Mouse (Mus musculus) heart, embryonic 12.5 days (tissue): Measurements from ENCODE around the gene Sipa1l1. TPM values are rescaled to one million over a fixed set of nuclear protein-coding genes. Genes with fewer than 3 reads are reported as not detected.

ENCODE experiments used
- ATAC-seq: fragments of 200-750 bp; cut with Nextera tagmentation; 2 replicates; pipeline ENCODE4 v1.8.0; 2017; ENCODE audit warnings: moderate TSS enrichment, moderate library complexity; ENCODE audit not compliant: insufficient number of reproducible peaks, low FRiP score
- H3K27ac ChIP-seq: fragments of 300-500 bp; sonication (generic); 2 replicates; pipeline ENCODE4 v1.5.1; 2016; ENCODE audit warnings: mild to moderate bottlenecking, moderate library complexity; ENCODE audit not compliant: poor library complexity, severe bottlenecking
- H3K27me3 ChIP-seq: fragments of 300-500 bp; sonication (generic); replicated peaks from 2 replicates; pipeline ENCODE4 v1.6.1; 2016; ENCODE audit warnings: mild to moderate bottlenecking, moderate library complexity
- H3K36me3 ChIP-seq: fragments of 300-500 bp; sonication (generic); 2 replicates; pipeline ENCODE4 v1.6.1; 2016; ENCODE audit warnings: mild to moderate bottlenecking, moderate library complexity
- H3K4me1 ChIP-seq: fragments of 300-500 bp; sonication (generic); replicated peaks from 2 replicates; pipeline ENCODE4 v1.6.1; 2016; ENCODE audit warnings: mild to moderate bottlenecking
- H3K4me2 ChIP-seq: fragments of 300-500 bp; sonication (generic); 2 replicates; pipeline ENCODE4 v1.6.1; 2016; ENCODE audit warnings: mild to moderate bottlenecking, moderate library complexity
- H3K4me3 ChIP-seq: fragments of 300-500 bp; sonication (generic); 2 replicates; pipeline ENCODE4 v1.5.1; 2016; ENCODE audit warnings: mild to moderate bottlenecking
- H3K9ac ChIP-seq: fragments of 300-500 bp; sonication (generic); 2 replicates; pipeline ENCODE4 v1.6.1; 2016; ENCODE audit warnings: mild to moderate bottlenecking, moderate library complexity
- H3K9me3 ChIP-seq: fragments of 300-500 bp; sonication (generic); replicated peaks from 2 replicates; pipeline ENCODE4 v1.6.1; 2016; ENCODE audit warnings: mild to moderate bottlenecking, moderate library complexity
- WGBS: fragments of 180-500 bp; shearing (Covaris S2); methylation state at CpG from one replicate; pipeline ENCODE4 v1.1.7; 2016; 5-methylcytosine and 5-hydroxymethylcytosine counted together
- polyA plus RNA-seq: library from polyadenylated mRNA; unstranded; fragments of >200 nt; fragmentation: Nextera tagmentation; extraction: Ambion mirVana; gene quantifications from 2 replicates; pipeline ENCODE4 v1.2.1, GENCODE M21; 2016

Sipa1l1 gene
- polyA plus RNA-seq, 1 experiment from 2014 or later: 35.5 TPM

GRCm38 (mm10) chr12:82365276-82365875 is 196.3 kb downstream of the Sipa1l1 start:
- no peak overlapping the region for H3K4me2 ChIP-seq
- H3K36me3 ChIP-seq: peaks cover 4% of the 10 kb centered on the region; the same call in 1 of the 2 replicates
- WGBS: 27% methylated on average over 5 of the region's 5 CpGs
- peaks cover 32% of the 10 kb centered on the region for H3K4me1 ChIP-seq
- H3K27ac ChIP-seq: no peak overlapping the region; the same call in 1 of the 2 replicates
- H3K27me3 ChIP-seq: no peaks in the 10 kb centered on the region
- ATAC-seq: no peak
- H3K4me3 ChIP-seq: no peak overlapping the region
- no peaks in the 10 kb centered on the region for H3K9me3 ChIP-seq
- H3K9ac ChIP-seq: no peak overlapping the region

- WGBS: 88% methylated on average over 6 of the region's 6 CpGs
- Histone ChIP-seq H3K27ac (no peak overlapping the region), H3K9me3 (no peaks in the 10 kb centered on the region), H3K4me3 (no peak overlapping the region), H3K4me2 (no peak overlapping the region), H3K4me1 (peaks cover 32% of the 10 kb centered on the region), H3K36me3 (peaks cover 4% of the 10 kb centered on the region; the same call in 1 of the 2 replicates), H3K27me3 (no peaks in the 10 kb centered on the region), H3K9ac (no peak overlapping the region)
- no peak for ATAC-seq
These were observed 197.6 kb downstream of the Sipa1l1 start for GRCm38 (mm10) chr12:82366754-82367153.

DNA sequence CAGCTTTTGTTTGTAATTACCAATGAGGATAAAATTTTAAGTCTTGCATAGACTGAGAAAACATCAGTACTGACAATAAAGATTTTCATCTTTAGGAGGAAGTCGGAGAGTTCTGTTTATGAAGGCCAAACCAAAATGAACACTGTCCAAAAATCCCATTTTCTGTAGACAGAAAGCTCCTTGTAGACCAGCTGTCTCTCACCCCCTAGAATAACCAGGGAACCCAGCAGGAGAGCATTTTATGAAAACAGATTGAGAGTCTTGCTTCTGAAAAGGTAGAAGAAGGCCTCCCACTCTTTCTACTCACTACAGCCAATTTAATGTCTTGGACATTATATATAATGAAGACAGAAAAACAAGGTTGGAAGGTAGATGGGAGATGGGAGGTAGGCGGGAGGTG is 198.2 kb downstream of the Sipa1l1 start:
- Histone ChIP-seq H3K4me2 (no peak overlapping the region), H3K36me3 (peaks cover 6% of the 10 kb centered on the region), H3K4me1 (peaks cover 32% of the 10 kb centered on the region), H3K9me3 (no peaks in the 10 kb centered on the region), H3K27me3 (no peaks in the 10 kb centered on the region), H3K9ac (no peak overlapping the region), H3K4me3 (no peak overlapping the region), H3K27ac (no peak overlapping the region)
- no peak for ATAC-seq
- WGBS: 85% methylated on average over 2 of the region's 2 CpGs

- H3K9me3 ChIP-seq: no peaks in the 10 kb centered on the region
- peaks cover 32% of the 10 kb centered on the region for H3K4me1 ChIP-seq
- no peak overlapping the region for H3K4me2 ChIP-seq
- H3K27me3 ChIP-seq: no peaks in the 10 kb centered on the region
- no peak overlapping the region for H3K4me3 ChIP-seq
- H3K9ac ChIP-seq: no peak overlapping the region
- no peak overlapping the region for H3K27ac ChIP-seq
- peaks cover 4% of the 10 kb centered on the region; the same call in 1 of the 2 replicates for H3K36me3 ChIP-seq
- 83% methylated on average over 3 of the region's 3 CpGs for WGBS
- no peak for ATAC-seq
These were observed 198.9 kb downstream of the Sipa1l1 start for GRCm38 (mm10) chr12:82367986-82368385.

DNA sequence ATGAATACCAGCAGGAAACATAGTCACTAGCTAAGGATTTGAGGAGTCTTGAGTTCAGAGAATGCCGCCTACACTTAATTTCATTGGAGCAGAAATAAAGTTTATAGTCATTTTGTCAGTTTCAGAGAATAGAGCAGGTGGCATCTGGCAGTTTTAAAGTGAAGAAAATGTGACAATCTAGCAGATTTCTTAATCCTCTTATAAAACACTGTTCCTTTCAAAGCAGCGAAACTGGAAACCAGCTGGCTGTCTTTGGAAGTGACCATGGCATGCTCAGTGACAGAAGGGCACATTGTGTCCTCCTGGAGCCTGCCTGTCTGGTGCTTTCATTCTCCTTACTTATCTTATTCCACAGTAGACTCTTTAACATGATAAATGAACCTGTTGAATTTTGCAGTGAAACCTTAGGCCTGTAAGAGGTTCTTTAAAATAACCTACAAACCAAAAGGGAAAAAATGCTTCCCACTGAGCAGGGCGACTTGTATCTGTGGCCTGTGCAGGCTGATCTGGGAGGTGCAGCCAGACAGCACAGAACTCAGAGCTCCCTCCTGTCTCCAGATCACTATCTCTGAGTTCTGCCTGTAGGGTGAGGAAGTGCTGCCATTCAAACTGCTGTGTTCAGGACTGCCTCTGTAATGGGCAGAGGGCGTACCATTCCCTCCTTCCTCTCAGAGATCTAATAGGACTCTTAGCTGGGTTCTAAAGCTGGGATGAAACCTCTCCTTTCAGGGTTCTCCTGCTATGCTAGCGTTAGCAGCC is 200.5 kb downstream of the Sipa1l1 start:
- Histone ChIP-seq H3K27ac (peak overlapping the region; percentile 57), H3K36me3 (peaks cover 4% of the 10 kb centered on the region; the same call in 1 of the 2 replicates), H3K9me3 (no peaks in the 10 kb centered on the region), H3K4me2 (no peak overlapping the region), H3K4me1 (peaks cover 38% of the 10 kb centered on the region), H3K4me3 (no peak overlapping the region), H3K27me3 (no peaks in the 10 kb centered on the region), H3K9ac (no peak overlapping the region)
- WGBS: 42% methylated on average over 5 of the region's 5 CpGs
- no peak for ATAC-seq

DNA sequence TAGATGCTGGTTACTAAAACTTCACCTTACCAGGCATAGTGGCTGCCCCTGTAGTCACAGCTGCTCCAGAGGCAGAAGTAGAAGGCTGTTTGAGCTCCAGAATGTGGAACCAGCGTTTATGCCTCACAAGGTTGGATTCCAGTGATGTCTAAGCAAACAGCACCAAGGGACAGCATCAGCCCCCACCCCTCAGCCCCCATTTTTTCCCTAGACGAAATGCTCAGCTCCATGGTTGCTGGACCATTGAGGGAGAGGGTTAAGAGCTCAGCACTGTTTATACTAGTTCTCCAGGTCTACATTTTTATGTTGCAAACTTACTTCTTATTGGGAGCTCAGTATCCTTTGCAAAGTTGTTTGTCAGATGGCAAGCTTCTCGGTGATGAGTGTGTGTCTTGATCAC is 202.1 kb downstream of the Sipa1l1 start:
- H3K4me2 ChIP-seq: no peak overlapping the region
- H3K36me3 ChIP-seq: peaks cover 11% of the 10 kb centered on the region
- H3K27me3 ChIP-seq: no peaks in the 10 kb centered on the region
- H3K9me3 ChIP-seq: no peaks in the 10 kb centered on the region
- no peak overlapping the region for H3K9ac ChIP-seq
- H3K4me3 ChIP-seq: no peak overlapping the region
- peaks cover 34% of the 10 kb centered on the region for H3K4me1 ChIP-seq
- no peak for ATAC-seq
- WGBS: 77% methylated on average over 3 of the region's 3 CpGs
- H3K27ac ChIP-seq: no peak overlapping the region

GRCm38 (mm10) chr12:82374020-82374419 is 204.9 kb downstream of the Sipa1l1 start:
- peak overlapping the region; percentile 85 for H3K27ac ChIP-seq
- H3K36me3 ChIP-seq: peaks cover 11% of the 10 kb centered on the region
- H3K27me3 ChIP-seq: no peaks in the 10 kb centered on the region
- H3K9ac ChIP-seq: no peak overlapping the region
- H3K4me2 ChIP-seq: no peak overlapping the region
- H3K4me3 ChIP-seq: no peak overlapping the region
- H3K9me3 ChIP-seq: no peaks in the 10 kb centered on the region
- ATAC-seq: no peak
- H3K4me1 ChIP-seq: peaks cover 27% of the 10 kb centered on the region

DNA sequence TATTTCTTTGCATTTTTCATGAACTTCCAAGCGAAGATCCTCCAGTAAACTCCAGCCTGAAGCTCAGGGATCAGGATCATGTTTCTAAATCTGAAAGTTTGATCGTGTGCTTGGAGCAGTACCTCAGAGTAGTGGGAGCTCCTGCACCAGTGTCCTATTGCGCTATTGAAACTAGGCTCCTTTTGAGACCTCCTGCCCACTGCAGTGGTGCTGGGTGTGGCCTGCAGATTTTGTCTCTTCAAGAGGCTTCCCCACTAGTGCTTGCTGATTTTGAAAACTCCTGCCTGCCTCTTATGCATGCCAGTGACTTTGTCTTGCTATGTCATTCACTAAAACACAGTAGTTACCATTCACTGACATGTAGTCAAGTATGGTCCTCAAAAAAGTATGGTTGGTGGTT is 213.8 kb downstream of the Sipa1l1 start:
- H3K27me3 ChIP-seq: no peaks in the 10 kb centered on the region
- no peak overlapping the region for H3K4me2 ChIP-seq
- peaks cover 16% of the 10 kb centered on the region for H3K4me1 ChIP-seq
- H3K9me3 ChIP-seq: no peaks in the 10 kb centered on the region
- H3K36me3 ChIP-seq: peaks cover 27% of the 10 kb centered on the region
- H3K4me3 ChIP-seq: no peak overlapping the region
- WGBS: 70% methylated on average over 3 of the region's 3 CpGs
- no peak overlapping the region for H3K9ac ChIP-seq
- no peak for ATAC-seq
- 0 out of 2 replicates have a peak overlapping the region, but pooled peaks have one; percentile 10 for H3K27ac ChIP-seq

DNA sequence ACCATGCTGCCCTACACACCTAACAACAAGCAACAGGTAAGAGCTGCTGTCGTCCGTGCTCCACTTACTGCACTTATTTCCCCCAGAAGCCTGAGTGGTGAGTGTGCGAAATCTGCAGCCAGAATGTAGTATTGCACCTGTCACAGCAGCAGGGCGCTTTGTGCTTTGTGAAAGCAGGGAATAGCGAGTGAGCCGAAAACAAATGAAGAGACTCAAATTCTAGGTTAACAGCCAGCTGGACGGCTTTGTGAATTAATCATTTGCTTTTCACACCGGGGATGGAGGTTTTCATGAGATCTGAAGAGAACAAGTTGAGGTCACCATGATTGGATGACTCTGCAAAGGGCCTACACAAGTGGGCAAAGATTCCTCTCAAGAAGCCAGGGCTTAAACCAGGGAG is 215.6 kb downstream of the Sipa1l1 start:
- H3K9ac ChIP-seq: no peak overlapping the region
- no peak overlapping the region for H3K27ac ChIP-seq
- H3K4me2 ChIP-seq: no peak overlapping the region
- peaks cover 27% of the 10 kb centered on the region for H3K36me3 ChIP-seq
- 86% methylated on average over 8 of the region's 8 CpGs for WGBS
- no peak overlapping the region for H3K4me3 ChIP-seq
- H3K9me3 ChIP-seq: no peaks in the 10 kb centered on the region
- no peaks in the 10 kb centered on the region for H3K27me3 ChIP-seq
- H3K4me1 ChIP-seq: peaks cover 16% of the 10 kb centered on the region
- no peak for ATAC-seq

DNA sequence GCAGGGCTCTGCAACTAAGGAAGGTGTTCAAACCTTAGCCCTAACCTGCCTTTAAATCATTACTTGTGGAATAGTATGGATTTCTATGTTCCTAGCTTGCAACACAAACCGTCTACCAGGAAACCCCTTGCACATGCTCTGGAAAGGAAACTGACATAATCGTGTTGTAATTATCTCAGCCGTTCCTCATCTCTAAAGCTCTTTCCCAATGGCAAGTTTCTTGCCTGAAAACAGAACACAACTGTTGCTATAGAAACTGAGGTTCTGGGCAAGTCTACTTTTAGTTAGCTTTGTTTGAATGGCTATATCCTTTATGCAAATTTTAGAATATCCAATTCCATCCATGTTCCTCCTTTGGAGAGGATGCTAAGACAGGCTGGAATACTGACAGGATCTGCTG is 217.9 kb downstream of the Sipa1l1 start:
- ATAC-seq: no peak
- Histone ChIP-seq H3K9ac (no peak overlapping the region), H3K9me3 (no peaks in the 10 kb centered on the region), H3K27me3 (no peaks in the 10 kb centered on the region), H3K4me1 (peaks cover 22% of the 10 kb centered on the region), H3K27ac (no peak overlapping the region), H3K4me3 (no peak overlapping the region), H3K4me2 (no peak overlapping the region), H3K36me3 (peaks cover 22% of the 10 kb centered on the region)
- 68% methylated on average over 3 of the region's 3 CpGs for WGBS

GRCm38 (mm10) chr12:82387647-82388046 is 218.5 kb downstream of the Sipa1l1 start:
- WGBS: 82% methylated on average over 3 of the region's 3 CpGs
- H3K4me1 ChIP-seq: peaks cover 17% of the 10 kb centered on the region
- H3K36me3 ChIP-seq: peaks cover 22% of the 10 kb centered on the region
- no peak overlapping the region for H3K4me3 ChIP-seq
- H3K27ac ChIP-seq: no peak overlapping the region
- no peaks in the 10 kb centered on the region for H3K9me3 ChIP-seq
- H3K27me3 ChIP-seq: no peaks in the 10 kb centered on the region
- no peak overlapping the region for H3K9ac ChIP-seq
- ATAC-seq: no peak
- H3K4me2 ChIP-seq: no peak overlapping the region
